Mouse (Mus musculus): ENCODE data around the gene Otud7a. TPM values are rescaled to one million over a fixed set of nuclear protein-coding genes. Genes with fewer than 3 reads are reported as not detected.

Otud7a gene
- polyA plus RNA-seq, 1 experiment from 2014 or later = 0.13 TPM

DNA sequence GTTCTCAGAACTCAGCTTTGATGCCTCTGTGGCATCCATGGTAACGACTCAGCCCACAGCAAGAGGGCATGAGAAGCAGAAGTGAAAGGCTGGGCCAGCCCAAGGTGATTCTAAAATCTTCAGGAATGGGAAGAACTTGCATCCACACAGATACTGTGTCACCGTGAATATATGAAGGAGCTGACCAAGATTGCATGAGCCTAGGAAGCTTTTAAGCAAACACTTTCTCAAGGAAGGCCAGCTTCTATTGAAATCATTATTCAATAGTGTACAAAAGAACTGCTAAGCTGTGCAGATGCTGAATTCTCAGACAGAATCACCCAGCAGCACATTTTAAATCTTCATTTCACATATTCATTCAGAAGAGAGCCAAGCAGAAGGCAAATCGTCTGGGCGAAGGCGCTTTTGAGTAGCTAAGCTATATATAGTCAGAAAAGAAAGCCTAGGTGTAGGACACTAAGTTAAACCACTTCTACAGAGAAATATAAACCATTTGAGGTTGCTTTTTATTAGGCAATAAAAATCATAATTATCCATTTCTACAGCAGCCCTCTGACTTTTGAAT is 176.3 kb downstream of the Otud7a start:
- 86% methylated on average over 5 of the region's 5 CpGs for WGBS
- Histone ChIP-seq H3K36me3 (ENCODE audit: control insufficient read depth, insufficient read depth) (no peaks in the 10 kb centered on the region), H3K4me2 (replicated peaks; ENCODE audit: low read depth) (no peak overlapping the region), H3K27me3 (replicated peaks; ENCODE audit: control insufficient read depth, insufficient read depth, low read length) (no peaks in the 10 kb centered on the region), H3K9me3 (ENCODE audit: control insufficient read depth) (no peaks in the 10 kb centered on the region), H3K4me1 (replicated peaks; ENCODE audit: control insufficient read depth, insufficient read depth, low read length) (no peaks in the 10 kb centered on the region), H3K4me3 (ENCODE audit: low read depth, low read length) (no peak overlapping the region), H3K9ac (ENCODE audit: low read depth, low read length) (no peak overlapping the region), H3K27ac (ENCODE audit: low read depth, low read length) (no peak overlapping the region)
- no peak for ATAC-seq
- TF ChIP-seq CTCF (IDR thresholded peaks at IDR 0.05; ENCODE audit: low read depth) = no peak

DNA sequence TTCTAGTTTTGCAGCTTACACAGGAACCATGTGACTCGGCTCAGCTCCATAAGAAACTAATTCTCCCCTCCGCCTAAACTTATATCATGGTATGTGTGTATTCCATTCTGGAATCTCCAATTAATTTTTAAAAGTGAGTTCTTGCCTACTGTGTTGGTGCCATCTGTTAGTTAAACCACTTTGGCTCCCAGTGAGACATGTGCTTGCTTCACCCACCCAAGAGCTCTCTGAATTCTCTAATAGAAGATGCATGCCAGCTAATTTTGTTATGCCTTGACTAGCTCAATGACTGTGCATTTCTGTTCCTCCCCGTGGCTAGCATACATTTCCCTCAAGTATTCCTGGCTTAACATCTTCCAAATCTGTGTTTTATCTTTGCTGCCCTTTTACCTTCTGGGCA is 193.1 kb downstream of the Otud7a start:
- no peak for TF ChIP-seq CTCF (IDR thresholded peaks at IDR 0.05; ENCODE audit: low read depth)
- WGBS = 85% methylated on average over 3 of the region's 3 CpGs
- Histone ChIP-seq H3K27me3 (replicated peaks; ENCODE audit: control insufficient read depth, insufficient read depth, low read length) (no peaks in the 10 kb centered on the region), H3K36me3 (ENCODE audit: control insufficient read depth, insufficient read depth) (no peaks in the 10 kb centered on the region), H3K9ac (ENCODE audit: low read depth, low read length) (no peak overlapping the region), H3K9me3 (ENCODE audit: control insufficient read depth) (no peaks in the 10 kb centered on the region), H3K27ac (ENCODE audit: low read depth, low read length) (no peak overlapping the region), H3K4me2 (replicated peaks; ENCODE audit: low read depth) (no peak overlapping the region), H3K4me1 (replicated peaks; ENCODE audit: control insufficient read depth, insufficient read depth, low read length) (no peaks in the 10 kb centered on the region), H3K4me3 (ENCODE audit: low read depth, low read length) (no peak overlapping the region)
- ATAC-seq = no peak

DNA sequence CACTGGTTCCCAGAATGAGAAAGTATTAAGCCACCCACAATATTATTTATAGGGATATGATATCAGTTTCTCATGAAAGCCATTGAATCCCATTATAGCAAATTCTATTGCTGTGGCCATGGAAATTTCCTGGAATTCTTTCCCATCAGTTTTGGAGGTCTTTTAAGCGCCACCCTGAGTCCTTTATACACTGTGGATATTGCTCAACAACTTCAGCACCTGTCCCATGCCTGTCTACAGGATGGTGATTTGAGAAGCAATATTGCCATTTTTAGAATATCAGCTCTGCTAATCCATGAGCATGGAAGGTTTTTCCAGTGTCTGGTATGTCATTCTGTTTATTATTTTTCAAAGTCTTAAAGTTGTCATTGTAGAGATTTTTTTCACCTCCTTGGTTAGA is 199.5 kb downstream of the Otud7a start:
- Histone ChIP-seq H3K36me3 (ENCODE audit: control insufficient read depth, insufficient read depth) (no peaks in the 10 kb centered on the region), H3K27me3 (replicated peaks; ENCODE audit: control insufficient read depth, insufficient read depth, low read length) (no peaks in the 10 kb centered on the region), H3K4me3 (ENCODE audit: low read depth, low read length) (no peak overlapping the region), H3K9me3 (ENCODE audit: control insufficient read depth) (no peaks in the 10 kb centered on the region), H3K27ac (ENCODE audit: low read depth, low read length) (no peak overlapping the region), H3K4me2 (replicated peaks; ENCODE audit: low read depth) (no peak overlapping the region), H3K9ac (ENCODE audit: low read depth, low read length) (no peak overlapping the region), H3K4me1 (replicated peaks; ENCODE audit: control insufficient read depth, insufficient read depth, low read length) (no peaks in the 10 kb centered on the region)
- TF ChIP-seq CTCF (IDR thresholded peaks at IDR 0.05; ENCODE audit: low read depth) = no peak
- ATAC-seq = no peak
- 84% methylated on average over 1 of the region's 1 CpGs for WGBS

DNA sequence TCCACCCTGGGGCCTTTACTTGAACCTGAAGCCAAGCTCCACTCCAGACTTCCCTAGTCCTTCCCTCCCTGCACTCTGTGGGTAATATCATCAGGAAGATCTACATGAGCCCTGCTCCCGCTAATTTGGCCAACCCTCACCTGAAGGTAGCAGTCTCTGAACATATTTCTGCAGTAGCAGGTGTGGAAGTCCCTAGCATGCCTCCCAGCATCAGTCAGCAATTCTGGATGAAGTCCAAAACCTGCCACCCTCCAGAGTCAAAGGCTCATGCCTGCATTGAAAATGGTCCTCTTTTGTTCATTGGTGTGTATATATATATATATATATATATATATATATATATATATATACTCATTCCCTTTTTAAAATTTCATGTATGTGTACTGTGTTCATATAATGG is 202.6 kb downstream of the Otud7a start:
- no peak for ATAC-seq

DNA sequence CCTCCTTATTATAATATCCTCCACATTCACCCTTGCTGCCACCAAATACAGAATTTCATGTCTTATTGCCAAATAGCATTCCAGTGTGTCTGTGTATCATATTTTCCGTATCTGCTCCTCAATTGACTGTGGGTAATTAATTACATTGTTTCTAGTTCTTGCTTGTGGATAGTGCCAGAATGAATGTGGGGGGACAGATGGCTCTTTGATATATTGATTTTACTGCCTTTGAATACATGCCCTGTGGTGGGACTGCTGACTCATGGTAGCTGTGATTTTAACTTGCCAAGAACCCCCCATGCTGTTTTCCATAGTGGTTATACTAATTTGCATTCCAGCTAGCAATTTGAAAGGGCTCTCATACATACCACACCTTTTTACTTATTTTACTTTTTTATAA is 215.7 kb downstream of the Otud7a start:
- no peak overlapping the region for H3K9ac ChIP-seq (ENCODE audit: low read depth, low read length)
- TF ChIP-seq CTCF (IDR thresholded peaks at IDR 0.05; ENCODE audit: low read depth) = no peak
- H3K27ac ChIP-seq (ENCODE audit: low read depth, low read length) = no peak overlapping the region
- 78% methylated on average over 1 of the region's 1 CpGs for WGBS
- H3K4me2 ChIP-seq (replicated peaks; ENCODE audit: low read depth) = no peak overlapping the region
- no peak for ATAC-seq
- no peaks in the 10 kb centered on the region for H3K36me3 ChIP-seq (ENCODE audit: control insufficient read depth, insufficient read depth)
- no peak overlapping the region for H3K4me3 ChIP-seq (ENCODE audit: low read depth, low read length)
- no peaks in the 10 kb centered on the region for H3K4me1 ChIP-seq (replicated peaks; ENCODE audit: control insufficient read depth, insufficient read depth, low read length)
- H3K9me3 ChIP-seq (ENCODE audit: control insufficient read depth) = no peaks in the 10 kb centered on the region
- H3K27me3 ChIP-seq (replicated peaks; ENCODE audit: control insufficient read depth, insufficient read depth, low read length) = no peaks in the 10 kb centered on the region

More for the DNA sequence above, 202.6 kb downstream of the Otud7a start:
- no peaks in the 10 kb centered on the region for H3K9me3 ChIP-seq (ENCODE audit: control insufficient read depth)
- H3K4me1 ChIP-seq (replicated peaks; ENCODE audit: control insufficient read depth, insufficient read depth, low read length) = no peaks in the 10 kb centered on the region
- no peaks in the 10 kb centered on the region for H3K36me3 ChIP-seq (ENCODE audit: control insufficient read depth, insufficient read depth)
- no peak overlapping the region for H3K4me3 ChIP-seq (ENCODE audit: low read depth, low read length)
- H3K27me3 ChIP-seq (replicated peaks; ENCODE audit: control insufficient read depth, insufficient read depth, low read length) = no peaks in the 10 kb centered on the region
- no peak overlapping the region for H3K27ac ChIP-seq (ENCODE audit: low read depth, low read length)
- WGBS = 71% methylated on average over 1 of the region's 1 CpGs
- TF ChIP-seq CTCF (IDR thresholded peaks at IDR 0.05; ENCODE audit: low read depth) = no peak
- no peak overlapping the region for H3K9ac ChIP-seq (ENCODE audit: low read depth, low read length)
- no peak overlapping the region for H3K4me2 ChIP-seq (replicated peaks; ENCODE audit: low read depth)

DNA sequence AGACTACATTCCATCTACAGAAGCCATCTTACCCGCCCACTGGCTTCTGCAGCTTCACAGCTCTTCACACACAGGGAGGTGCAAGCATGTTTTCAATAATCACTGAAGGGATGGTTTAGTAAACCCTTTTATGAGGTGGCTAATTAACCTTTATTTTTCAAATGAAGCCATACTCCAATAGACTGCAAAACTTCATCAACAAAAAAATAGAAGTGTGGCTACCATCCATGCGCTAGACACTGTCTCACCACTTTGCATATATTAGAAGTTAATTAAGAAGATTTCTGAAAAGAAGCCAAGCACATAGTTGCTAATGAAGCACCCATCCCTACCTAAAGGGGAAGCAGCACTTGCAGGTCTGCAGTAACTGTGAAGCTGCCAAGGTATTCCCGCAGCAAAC is 218.2 kb downstream of the Otud7a start:
- no peak overlapping the region for H3K4me3 ChIP-seq (ENCODE audit: low read depth, low read length)
- H3K9ac ChIP-seq (ENCODE audit: low read depth, low read length) = no peak overlapping the region
- H3K4me2 ChIP-seq (replicated peaks; ENCODE audit: low read depth) = no peak overlapping the region
- H3K9me3 ChIP-seq (ENCODE audit: control insufficient read depth) = no peaks in the 10 kb centered on the region
- 91% methylated on average over 3 of the region's 3 CpGs for WGBS
- no peak for ATAC-seq
- H3K27ac ChIP-seq (ENCODE audit: low read depth, low read length) = no peak overlapping the region
- no peaks in the 10 kb centered on the region for H3K36me3 ChIP-seq (ENCODE audit: control insufficient read depth, insufficient read depth)
- TF ChIP-seq CTCF (IDR thresholded peaks at IDR 0.05; ENCODE audit: low read depth) = no peak
- no peaks in the 10 kb centered on the region for H3K4me1 ChIP-seq (replicated peaks; ENCODE audit: control insufficient read depth, insufficient read depth, low read length)
- no peaks in the 10 kb centered on the region for H3K27me3 ChIP-seq (replicated peaks; ENCODE audit: control insufficient read depth, insufficient read depth, low read length)

DNA sequence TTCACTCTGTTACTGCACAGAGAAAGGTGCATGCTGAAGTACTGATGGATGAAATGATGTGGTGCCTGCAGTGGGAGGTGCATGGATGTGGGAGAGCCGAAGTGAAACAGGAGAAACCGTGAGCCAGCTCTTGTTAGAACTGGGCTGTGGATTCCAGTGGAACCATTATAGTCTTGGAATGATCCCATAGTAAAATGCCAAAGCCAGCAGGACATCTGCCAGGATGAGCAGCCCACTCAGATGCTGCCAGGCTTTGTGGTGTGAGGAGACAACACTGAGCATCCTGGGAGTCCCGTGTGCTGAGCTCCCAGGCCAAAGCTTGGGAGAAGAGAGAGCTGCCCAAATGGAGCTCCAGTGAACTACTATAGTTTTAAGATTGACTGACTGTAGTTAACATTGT is 220.9 kb downstream of the Otud7a start:
- H3K4me3 ChIP-seq (ENCODE audit: low read depth, low read length) = no peak overlapping the region
- no peaks in the 10 kb centered on the region for H3K4me1 ChIP-seq (replicated peaks; ENCODE audit: control insufficient read depth, insufficient read depth, low read length)
- no peak overlapping the region for H3K9ac ChIP-seq (ENCODE audit: low read depth, low read length)
- WGBS = 84% methylated on average over 3 of the region's 3 CpGs
- H3K4me2 ChIP-seq (replicated peaks; ENCODE audit: low read depth) = no peak overlapping the region
- no peaks in the 10 kb centered on the region for H3K36me3 ChIP-seq (ENCODE audit: control insufficient read depth, insufficient read depth)
- H3K27me3 ChIP-seq (replicated peaks; ENCODE audit: control insufficient read depth, insufficient read depth, low read length) = no peaks in the 10 kb centered on the region
- TF ChIP-seq CTCF (IDR thresholded peaks at IDR 0.05; ENCODE audit: low read depth) = no peak
- ATAC-seq = no peak
- H3K27ac ChIP-seq (ENCODE audit: low read depth, low read length) = no peak overlapping the region
- H3K9me3 ChIP-seq (ENCODE audit: control insufficient read depth) = no peaks in the 10 kb centered on the region
